Mouse (Mus musculus): ENCODE measurements at regions not wholly inside any gene's neighbourhood (a gene's known extent, or its start where the extent isn't known, plus 50 kb on each side); places are given as distances from the start of the nearest gene placed in this dataset.

- no peak for DNase-seq (ENCODE audit: low read depth, low spot score)
These were observed 501.9 kb upstream of the Nox3 start for GRCm38 (mm10) chr17:4198001-4198400.

GRCm38 (mm10) chr17:4199698-4200153, 503.7 kb upstream of the Nox3 start:
- DNase-seq (ENCODE audit: low read depth, low spot score), result no peak

- peak; percentile 19 for DNase-seq (ENCODE audit: low read depth, low spot score)
These were observed 505.2 kb upstream of the Nox3 start for GRCm38 (mm10) chr17:4201300-4201699.

GRCm38 (mm10) chr17:4208142-4208925, 512.3 kb upstream of the Nox3 start:
- no peak for DNase-seq (ENCODE audit: low read depth, low spot score)

- no peak for DNase-seq (ENCODE audit: low read depth, low spot score)
These were observed 513.6 kb upstream of the Nox3 start for GRCm38 (mm10) chr17:4209650-4210049.

- DNase-seq (ENCODE audit: low read depth, low spot score), result no peak
These were observed 516.5 kb upstream of the Nox3 start for GRCm38 (mm10) chr17:4212586-4212985.

- DNase-seq (ENCODE audit: low read depth, low spot score), result no peak
These were observed 518.9 kb upstream of the Nox3 start for GRCm38 (mm10) chr17:4214970-4215369.

- no peak for DNase-seq (ENCODE audit: low read depth, low spot score)
These were observed 520.1 kb upstream of the Nox3 start for GRCm38 (mm10) chr17:4216203-4216602.

GRCm38 (mm10) chr17:4216750-4217149, 520.7 kb upstream of the Nox3 start:
- no peak for DNase-seq (ENCODE audit: low read depth, low spot score)

GRCm38 (mm10) chr17:4220661-4221360, 524.8 kb upstream of the Nox3 start:
- no peak for DNase-seq (ENCODE audit: low read depth, low spot score)

GRCm38 (mm10) chr17:4227889-4228288, 531.8 kb upstream of the Nox3 start:
- no peak for DNase-seq (ENCODE audit: low read depth, low spot score)

- no peak for DNase-seq (ENCODE audit: low read depth, low spot score)
These were observed 533.9 kb upstream of the Nox3 start for GRCm38 (mm10) chr17:4229969-4230368.

- no peak for DNase-seq (ENCODE audit: low read depth, low spot score)
These were observed 554.4 kb upstream of the Nox3 start for GRCm38 (mm10) chr17:4250476-4250875.

GRCm38 (mm10) chr17:4265471-4265870, 569.4 kb upstream of the Nox3 start:
- DNase-seq (ENCODE audit: low read depth, low spot score), result no peak

- DNase-seq (ENCODE audit: low read depth, low spot score), result no peak
These were observed 569.9 kb upstream of the Nox3 start for GRCm38 (mm10) chr17:4265946-4266345.

GRCm38 (mm10) chr17:4266487-4266886, 570.4 kb upstream of the Nox3 start:
- no peak for DNase-seq (ENCODE audit: low read depth, low spot score)

GRCm38 (mm10) chr17:4268380-4268779, 572.3 kb upstream of the Nox3 start:
- no peak for DNase-seq (ENCODE audit: low read depth, low spot score)

- no peak for DNase-seq (ENCODE audit: low read depth, low spot score)
These were observed 576.4 kb upstream of the Nox3 start for GRCm38 (mm10) chr17:4272456-4272855.

- DNase-seq (ENCODE audit: low read depth, low spot score), result no peak
These were observed 580.7 kb upstream of the Nox3 start for GRCm38 (mm10) chr17:4276722-4277121.

- DNase-seq (ENCODE audit: low read depth, low spot score), result no peak
These were observed 582.3 kb upstream of the Nox3 start for GRCm38 (mm10) chr17:4278239-4278827.

GRCm38 (mm10) chr17:4281451-4281850, 585.4 kb upstream of the Nox3 start:
- DNase-seq (ENCODE audit: low read depth, low spot score), result no peak

- no peak for DNase-seq (ENCODE audit: low read depth, low spot score)
These were observed 595.4 kb upstream of the Nox3 start for GRCm38 (mm10) chr17:4291418-4291817.
